Mouse (Mus musculus): ENCODE results near the gene Rchy1.

DNA sequence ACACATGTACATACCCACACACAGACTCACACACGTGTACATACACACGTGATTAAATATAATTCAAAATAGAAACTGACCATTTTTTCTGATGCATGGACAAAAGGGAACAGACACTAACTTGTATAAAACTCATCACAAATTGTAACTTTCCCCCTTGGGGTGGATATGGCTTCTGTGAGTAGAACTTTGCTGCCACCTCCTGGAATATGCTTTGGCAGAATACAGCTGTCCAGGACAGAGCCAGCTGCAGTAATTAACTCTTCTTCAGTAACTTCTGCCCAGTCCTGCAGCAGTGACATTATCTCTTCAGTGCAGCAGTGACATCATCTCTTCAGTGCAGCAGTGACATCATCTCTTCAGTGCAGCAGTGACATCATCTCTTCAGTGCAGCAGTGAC, 40.1 kb upstream of the Rchy1 start:
- TF ChIP-seq TAL1 (IDR thresholded peaks at IDR 0.05; ENCODE audit: low read length) (no peak), GATA1 (IDR thresholded peaks at IDR 0.05; ENCODE audit: low read length) (no peak)

Data from erythroblast, embryonic 14.5 days (primary cell).